Mouse (Mus musculus) spleen, postnatal 14 days (tissue): Measurements from ENCODE around the gene Gm21992.
"Not testable (repeated sequence)": the region's sequence is repeated elsewhere in the genome, so short reads cannot be mapped to it uniquely, and the experiment has no call there.

Experiments used
- DNase-seq, 2 experiments: peaks; one replicate each; pipeline ENCODE4 v3.0.0; 2021 to 2022; ENCODE audit warnings: low spot score in 2 of 2

Gene Gm21992

GRCm38 (mm10) chr19:4813015-4813414, 1.6 kb upstream of the Gm21992 start:
- DNase-seq = peak in 1 of 2 experiments; percentile 38

GRCm38 (mm10) chr19:4812334-4812949, 1.0 kb upstream of the Gm21992 start:
- DNase-seq = not testable (repeated sequence)

- no peak for DNase-seq
Measured at GRCm38 (mm10) chr19:4811909-4812242, 464 bp upstream of the Gm21992 start.

- DNase-seq = no peak
Measured at GRCm38 (mm10) chr19:4810746-4811062, 708 bp downstream of the Gm21992 start.

GRCm38 (mm10) chr19:4810309-4810708, 1.1 kb downstream of the Gm21992 start:
- no peak for DNase-seq

GRCm38 (mm10) chr19:4803283-4803682, 8.1 kb downstream of the Gm21992 start:
- DNase-seq = no peak

GRCm38 (mm10) chr19:4802691-4803091, 8.7 kb downstream of the Gm21992 start:
- DNase-seq = no peak

- DNase-seq = no peak
Measured at GRCm38 (mm10) chr19:4799083-4799482, 12.3 kb downstream of the Gm21992 start.

GRCm38 (mm10) chr19:4797846-4798245, 13.6 kb downstream of the Gm21992 start:
- no peak for DNase-seq

GRCm38 (mm10) chr19:4795929-4796328, 15.5 kb downstream of the Gm21992 start:
- DNase-seq = no peak

GRCm38 (mm10) chr19:4793831-4794422, 17.5 kb downstream of the Gm21992 start, which contains the start of gene Rbm4:
Gene Rbm4 (minus strand): TSS chr19:4793901.
- DNase-seq = peak; percentile 91 to 94

GRCm38 (mm10) chr19:4793281-4793830, 18.1 kb downstream of the Gm21992 start:
- no peak for DNase-seq

- DNase-seq = no peak
Measured at GRCm38 (mm10) chr19:4786313-4786712, 25.1 kb downstream of the Gm21992 start.

- no peak for DNase-seq
Measured at GRCm38 (mm10) chr19:4785206-4785605, 26.2 kb downstream of the Gm21992 start.

GRCm38 (mm10) chr19:4782891-4783290, 28.5 kb downstream of the Gm21992 start:
- DNase-seq = no peak

- no peak for DNase-seq
Measured at GRCm38 (mm10) chr19:4772785-4773184, 38.6 kb downstream of the Gm21992 start.

GRCm38 (mm10) chr19:4767507-4768148, 43.8 kb downstream of the Gm21992 start:
- DNase-seq = no peak

GRCm38 (mm10) chr19:4762876-4763275, 48.5 kb downstream of the Gm21992 start:
- no peak for DNase-seq

GRCm38 (mm10) chr19:4760544-4760943, 50.9 kb downstream of the Gm21992 start:
- not testable (repeated sequence) for DNase-seq

- DNase-seq = no peak
Measured at GRCm38 (mm10) chr19:4756921-4757320, 54.5 kb downstream of the Gm21992 start.

GRCm38 (mm10) chr19:4756193-4756911, 55.1 kb downstream of the Gm21992 start, which contains the start of gene Rbm4b:
Gene Rbm4b (plus strand): TSS chr19:4756497.
- DNase-seq = peak; percentile 88 to 92

- DNase-seq = peak; percentile 79 to 87
Measured at GRCm38 (mm10) chr19:4755565-4756192, 55.7 kb downstream of the Gm21992 start.
